ENCODE assay signal across 12 mouse cellular contexts in the genomic region with DNA sequence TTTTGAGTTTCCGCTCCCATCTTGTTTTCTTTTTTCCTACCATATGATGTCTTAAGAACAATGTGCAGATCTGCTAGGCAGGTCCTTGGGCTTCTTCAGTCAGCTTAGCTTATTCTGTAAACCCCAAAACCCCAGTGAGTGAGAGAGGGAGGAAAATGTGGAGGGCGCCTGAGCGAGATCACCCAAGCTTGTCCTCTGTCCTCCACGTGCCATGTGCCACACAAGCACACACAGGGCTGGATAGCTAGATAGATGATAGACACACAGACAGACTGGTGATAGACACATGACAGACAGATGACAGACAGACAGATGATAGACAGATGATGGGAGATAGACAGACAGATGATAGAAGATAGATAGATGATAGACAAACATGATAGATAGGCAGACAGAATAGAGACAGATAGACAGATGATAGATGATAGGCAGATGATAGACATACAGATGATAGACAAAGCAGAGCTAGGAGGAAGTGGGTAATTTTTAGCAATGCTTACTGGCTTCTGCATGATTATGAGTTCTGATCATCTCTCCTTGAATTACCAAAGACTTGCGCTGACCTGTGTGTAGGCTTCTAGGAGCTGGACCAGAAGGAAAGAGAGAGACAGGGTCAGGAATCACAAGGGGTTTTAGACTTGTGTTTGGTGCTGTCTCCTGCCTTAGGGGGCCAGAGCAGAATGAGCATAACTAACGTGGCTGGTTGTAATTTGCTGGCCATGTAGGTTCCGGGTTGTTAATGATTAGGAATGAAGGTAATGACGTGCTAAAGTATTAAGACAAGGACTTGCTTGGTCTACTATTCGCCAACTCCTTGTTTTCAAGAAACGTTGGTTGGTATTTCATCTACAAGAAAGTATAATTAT. TPM values are rescaled to one million over a fixed set of nuclear protein-coding genes. Genes with fewer than 3 reads are reported as not detected.
DNase-seq lines count a peak whose midpoint lies in the region; ATAC-seq and TF ChIP-seq lines count a peak whose summit lies in the region.
"Had no signal": no experiment of that assay in that cellular context is flagged by ENCODE, and none has a peak within 500 bp of the region (broad histone marks: within the 10 kb centered on the region; RNA-seq: fewer than 3 reads in every experiment).

No protein-coding gene starts in this region.

- no peaks in the 10 kb centered on the region for H3K9me3 ChIP-seq in neural tube, embryonic 12.5 days
- no peaks in the 10 kb centered on the region for H3K9me3 ChIP-seq in neural tube, embryonic 15.5 days (replicated peaks)
- H3K9me3 ChIP-seq in liver, postnatal 0 days (ENCODE audit: low read length) = no peaks in the 10 kb centered on the region
- H3K9me3 ChIP-seq: liver, embryonic 15.5 days; midbrain, embryonic 15.5 days had no signal

- WGBS in neural tube, embryonic 12.5 days = 36% methylated on average over 10 of the region's 10 CpGs
- 47% methylated on average over 10 of the region's 10 CpGs for WGBS in neural tube, embryonic 15.5 days
- 56% methylated on average over 10 of the region's 10 CpGs for WGBS in liver, postnatal 0 days (ENCODE audit: insufficient replicate concordance)

- no peak for TF ChIP-seq EP300 in liver, postnatal 0 days (IDR thresholded peaks at IDR 0.05; ENCODE audit: low read depth)

- peak; percentile 51 for DNase-seq in embryo, embryonic 10 days (ENCODE audit: low spot score)
- no peak for DNase-seq in embryo, embryonic 9.5 days (ENCODE audit: extremely low spot score)
- peak; percentile 24 for DNase-seq in kidney, adult 11 months
- no peak for DNase-seq in kidney, postnatal 25 days
- no peak for DNase-seq in liver, postnatal 0 days
- DNase-seq in right cerebral cortex, postnatal 4 days = no peak
- DNase-seq: cerebellum, adult 18-20 months had no signal

- no peak overlapping the region for H3K9ac ChIP-seq in neural tube, embryonic 12.5 days
- no peak overlapping the region for H3K9ac ChIP-seq in neural tube, embryonic 15.5 days (replicated peaks)
- H3K9ac ChIP-seq in liver, postnatal 0 days (replicated peaks) = no peak overlapping the region
- H3K9ac ChIP-seq: liver, embryonic 15.5 days; midbrain, embryonic 15.5 days had no signal

- H3K27me3 ChIP-seq in neural tube, embryonic 12.5 days (replicated peaks) = no peaks in the 10 kb centered on the region
- H3K27me3 ChIP-seq in neural tube, embryonic 15.5 days (replicated peaks) = no peaks in the 10 kb centered on the region
- H3K27me3 ChIP-seq in liver, postnatal 0 days (ENCODE audit: insufficient read depth, low read length) = no peaks in the 10 kb centered on the region
- H3K27me3 ChIP-seq: liver, embryonic 15.5 days; midbrain, embryonic 15.5 days had no signal

- peaks cover 24% of the 10 kb centered on the region for H3K4me1 ChIP-seq in neural tube, embryonic 12.5 days
- H3K4me1 ChIP-seq in neural tube, embryonic 15.5 days = peaks cover 22% of the 10 kb centered on the region
- peaks cover 22% of the 10 kb centered on the region for H3K4me1 ChIP-seq in liver, postnatal 0 days (ENCODE audit: insufficient read depth)

- no peak overlapping the region for H3K27ac ChIP-seq in neural tube, embryonic 12.5 days
- no peak overlapping the region for H3K27ac ChIP-seq in neural tube, embryonic 15.5 days (replicated peaks)
- H3K27ac ChIP-seq in liver, postnatal 0 days (ENCODE audit: low read depth) = no peak overlapping the region
- H3K27ac ChIP-seq: liver, embryonic 15.5 days; midbrain, embryonic 15.5 days; stomach, postnatal 0 days had no signal

- H3K36me3 ChIP-seq in neural tube, embryonic 12.5 days = no peaks in the 10 kb centered on the region
- no peaks in the 10 kb centered on the region for H3K36me3 ChIP-seq in neural tube, embryonic 15.5 days
- H3K36me3 ChIP-seq in liver, postnatal 0 days (replicated peaks; ENCODE audit: insufficient read depth, low read length) = no peaks in the 10 kb centered on the region
- H3K36me3 ChIP-seq: liver, embryonic 15.5 days; midbrain, embryonic 15.5 days had no signal

- no peak overlapping the region for H3K4me3 ChIP-seq in neural tube, embryonic 12.5 days
- H3K4me3 ChIP-seq in neural tube, embryonic 15.5 days (replicated peaks) = no peak overlapping the region
- no peak overlapping the region for H3K4me3 ChIP-seq in liver, postnatal 0 days (ENCODE audit: low read depth, low read length)
- H3K4me3 ChIP-seq: liver, embryonic 15.5 days; midbrain, embryonic 15.5 days had no signal

- TF ChIP-seq CTCF in liver, postnatal 0 days (IDR thresholded peaks at IDR 0.05; ENCODE audit: low read depth) = no peak

- ATAC-seq in neural tube, embryonic 12.5 days (ENCODE audit: low FRiP score, low read depth) = 0 out of 2 replicates have a peak, but pooled peaks have one; percentile 29
- no peak for ATAC-seq in neural tube, embryonic 15.5 days (ENCODE audit: low FRiP score)
- ATAC-seq in liver, postnatal 0 days = no peak

- no peak overlapping the region for H3K4me2 ChIP-seq in neural tube, embryonic 12.5 days (replicated peaks)
- H3K4me2 ChIP-seq in neural tube, embryonic 15.5 days = no peak overlapping the region
- no peak overlapping the region for H3K4me2 ChIP-seq in liver, postnatal 0 days (ENCODE audit: low read depth, low read length)
- H3K4me2 ChIP-seq: liver, embryonic 15.5 days; midbrain, embryonic 15.5 days had no signal

RNA-seq across cellular contexts. Expression of a gene that starts 58.9 kb away (rescaled TPM):
- polyA plus RNA-seq in neural tube, embryonic 12.5 days (2016; fragmentation: Nextera tagmentation; extraction: Ambion mirVana) = 25.2 and 26.2 TPM in 2 replicates
- polyA plus RNA-seq in neural tube, embryonic 15.5 days (2015; fragmentation: Nextera tagmentation; extraction: Ambion mirVana) = 19.0 and 20.8 TPM in 2 replicates
- 0.97 and 1.6 TPM in 2 replicates for polyA plus RNA-seq in liver, postnatal 0 days (2015; fragmentation: Nextera tagmentation; extraction: Ambion mirVana)

Comparison
In these comparisons a context has a peak if more than half of its experiments do, and no peak if none do; other contexts are left out.
1. DNase-seq: peak in embryo, embryonic 10 days (single experiment) and kidney, adult 11 months (single experiment); none in embryo, embryonic 9.5 days (single experiment), kidney, postnatal 25 days (0 of 2), liver, postnatal 0 days (single experiment) and right cerebral cortex, postnatal 4 days (single experiment).